21 mouse cellular contexts compared by ENCODE assay signal in the genomic region with DNA sequence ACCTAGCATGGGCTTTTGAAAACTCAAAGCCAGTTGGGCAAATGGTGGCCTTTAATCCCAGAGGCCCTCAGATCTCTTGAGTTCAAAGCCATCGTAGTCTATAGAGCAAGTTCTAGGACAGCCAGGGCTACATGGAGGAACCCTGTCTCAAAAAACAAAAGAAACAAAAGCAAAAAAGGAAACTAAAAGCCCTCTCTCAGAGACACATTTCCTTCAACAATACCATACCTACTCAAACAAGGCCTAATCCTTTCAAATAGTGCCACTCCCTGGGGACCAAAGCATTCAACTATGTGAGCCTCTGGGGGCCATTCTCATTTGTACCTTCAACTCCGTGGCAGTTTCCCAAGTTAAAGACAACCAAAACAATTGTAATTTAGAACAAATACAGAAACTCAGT. TPM values are rescaled to one million over a fixed set of nuclear protein-coding genes. Genes with fewer than 3 reads are reported as not detected.
DNase-seq lines count a peak whose midpoint lies in the region; ATAC-seq and TF ChIP-seq lines count a peak whose summit lies in the region.
"Had no signal": no experiment of that assay in that cellular context is flagged by ENCODE, and none has a peak within 500 bp of the region (broad histone marks: within the 10 kb centered on the region; RNA-seq: fewer than 3 reads in every experiment).

No protein-coding gene starts in this region.

- H3K9ac ChIP-seq in embryonic facial prominence, embryonic 14.5 days (ENCODE audit: low read depth, low read length) = no peak overlapping the region
- H3K9ac ChIP-seq in ES-E14 (ENCODE audit: insufficient read depth, low read depth, low read length, poor library complexity, severe bottlenecking) = no peak overlapping the region
- H3K9ac ChIP-seq in forebrain, embryonic 14.5 days (ENCODE audit: low read length) = no peak overlapping the region
- H3K9ac ChIP-seq: embryonic facial prominence, embryonic 13.5 days; forebrain, embryonic 13.5 days had no signal

- no peaks in the 10 kb centered on the region for H3K4me1 ChIP-seq in embryonic facial prominence, embryonic 14.5 days (ENCODE audit: control insufficient read depth, insufficient read depth, low read length)
- H3K4me1 ChIP-seq in embryonic facial prominence, embryonic 10.5 days = no peaks in the 10 kb centered on the region
- peaks cover 0 to 6% of the 10 kb centered on the region in 2 experiments; a peak in 3 of 4 replicates for H3K4me1 ChIP-seq in ES-E14 (ENCODE audit: control insufficient read depth in 2 of 2, insufficient read depth in 2 of 2, low read length in 2 of 2, poor library complexity in 1 of 2)
- no peaks in the 10 kb centered on the region for H3K4me1 ChIP-seq in forebrain, embryonic 14.5 days (ENCODE audit: control insufficient read depth, insufficient read depth, low read length)
- H3K4me1 ChIP-seq: embryonic facial prominence, embryonic 13.5 days; forebrain, embryonic 13.5 days had no signal

- no peak overlapping the region for H3K4me2 ChIP-seq in embryonic facial prominence, embryonic 14.5 days (ENCODE audit: low read depth, low read length)
- no peak overlapping the region for H3K4me2 ChIP-seq in forebrain, embryonic 14.5 days (ENCODE audit: low read length)
- H3K4me2 ChIP-seq: embryonic facial prominence, embryonic 13.5 days; forebrain, embryonic 13.5 days had no signal

- in situ Hi-C loops in ES-E14 (cut with MboI; ENCODE audit: low sequenced_read_pairs in 2 of 2, unreplicated experiment in 2 of 2) = no loop called here

- H3K27ac ChIP-seq in embryonic facial prominence, embryonic 14.5 days (replicated peaks; ENCODE audit: low read depth, low read length) = no peak overlapping the region
- no peak overlapping the region for H3K27ac ChIP-seq in embryonic facial prominence, embryonic 10.5 days (replicated peaks)
- peak overlapping the region; percentile 26; the same call in 1 of the 2 replicates for H3K27ac ChIP-seq in ES-E14 (ENCODE audit: insufficient read depth, low read depth, low read length, poor library complexity, severe bottlenecking)
- no peak overlapping the region for H3K27ac ChIP-seq in forebrain, embryonic 14.5 days (ENCODE audit: low read depth, low read length)
- H3K27ac ChIP-seq: embryonic facial prominence, embryonic 13.5 days; forebrain, embryonic 13.5 days had no signal

- H3K36me3 ChIP-seq in embryonic facial prominence, embryonic 14.5 days (ENCODE audit: control insufficient read depth, insufficient read depth, low read length) = peaks cover 47% of the 10 kb centered on the region
- peaks cover 75% of the 10 kb centered on the region for H3K36me3 ChIP-seq in embryonic facial prominence, embryonic 10.5 days (replicated peaks)
- peaks cover 20% of the 10 kb centered on the region for H3K36me3 ChIP-seq in ES-E14 (ENCODE audit: control insufficient read depth, insufficient read depth, low read length, poor library complexity, severe bottlenecking)
- H3K36me3 ChIP-seq in forebrain, embryonic 14.5 days (ENCODE audit: control insufficient read depth, insufficient read depth, low read length) = peaks cover 30% of the 10 kb centered on the region

- ATAC-seq in embryonic facial prominence, embryonic 14.5 days (ENCODE audit: low read depth) = no peak
- no peak for ATAC-seq in forebrain, embryonic 14.5 days
- no peak for ATAC-seq in activated CD4-positive, CD25-positive, alpha-beta regulatory T cell, adult 4 months
- ATAC-seq: CD4-positive, CD25-positive, alpha-beta regulatory T cell, adult 4 months; forebrain, embryonic 13.5 days; forebrain, embryonic 16.5 days had no signal

- 58% methylated on average over 2 of the region's 2 CpGs for WGBS in embryonic facial prominence, embryonic 14.5 days
- WGBS in embryonic facial prominence, embryonic 10.5 days = 76% methylated on average over 2 of the region's 2 CpGs
- WGBS in forebrain, embryonic 14.5 days = 22% methylated on average over 2 of the region's 2 CpGs

- no peaks in the 10 kb centered on the region for H3K27me3 ChIP-seq in embryonic facial prominence, embryonic 14.5 days (replicated peaks; ENCODE audit: control insufficient read depth, insufficient read depth, low read length)
- H3K27me3 ChIP-seq in embryonic facial prominence, embryonic 10.5 days (replicated peaks; ENCODE audit: low read depth, poor library complexity, severe bottlenecking) = no peaks in the 10 kb centered on the region
- no peaks in the 10 kb centered on the region for H3K27me3 ChIP-seq in forebrain, embryonic 14.5 days (replicated peaks; ENCODE audit: control insufficient read depth, insufficient read depth, low read length)
- H3K27me3 ChIP-seq: embryonic facial prominence, embryonic 13.5 days; forebrain, embryonic 13.5 days had no signal

- no peak overlapping the region for H3K4me3 ChIP-seq in embryonic facial prominence, embryonic 14.5 days (ENCODE audit: low read depth, low read length)
- no peak overlapping the region for H3K4me3 ChIP-seq in embryonic facial prominence, embryonic 10.5 days
- H3K4me3 ChIP-seq in ES-E14 (ENCODE audit: insufficient read depth in 1 of 2, low read depth in 1 of 2, low read length in 2 of 2, poor library complexity in 1 of 2, severe bottlenecking in 1 of 2) = no peak overlapping the region
- no peak overlapping the region for H3K4me3 ChIP-seq in forebrain, embryonic 14.5 days (ENCODE audit: low read depth, low read length)
- H3K4me3 ChIP-seq: embryonic facial prominence, embryonic 13.5 days; forebrain, embryonic 13.5 days had no signal

- peak; percentile 44 for DNase-seq in embryonic facial prominence, embryonic 14.5 days (ENCODE audit: low spot score)
- DNase-seq in embryonic facial prominence, embryonic 10.5 days (ENCODE audit: low spot score) = no peak
- DNase-seq in ES-E14 (ENCODE audit: low read depth, low spot score) (no peak), ZHBTc4 (ENCODE audit: low read depth, low spot score) (peak; percentile 52)
- no peak for DNase-seq in forebrain, embryonic 14.5 days (ENCODE audit: low spot score)
- DNase-seq: adrenal gland, adult 8-10 months; adrenal gland, postnatal 14 days; adrenal gland, postnatal 36 days; B cell, adult 2 months; cerebellum, adult 11-12 months; cerebellum, adult 2 months; cerebellum, adult 9-10 months; cerebellum, postnatal 10 days; cerebellum, postnatal 25 days had no signal

- no peaks in the 10 kb centered on the region for H3K9me3 ChIP-seq in embryonic facial prominence, embryonic 14.5 days (ENCODE audit: control insufficient read depth, low read length)
- no peaks in the 10 kb centered on the region for H3K9me3 ChIP-seq in embryonic facial prominence, embryonic 10.5 days
- H3K9me3 ChIP-seq in ES-E14 (ENCODE audit: control insufficient read depth, insufficient read depth, low read depth, low read length) = no peaks in the 10 kb centered on the region
- H3K9me3 ChIP-seq in forebrain, embryonic 14.5 days (replicated peaks; ENCODE audit: control insufficient read depth, low read length) = no peaks in the 10 kb centered on the region
- H3K9me3 ChIP-seq: embryonic facial prominence, embryonic 13.5 days; forebrain, embryonic 13.5 days had no signal

TF ChIP-seq in ES-E14, 5 proteins besides CTCF, POLR2A, EP300 and RAD21:
- TF ChIP-seq CHD2 (IDR thresholded peaks at IDR 0.05; ENCODE audit: low read depth, low read length) (no peak), MAFK (IDR thresholded peaks at IDR 0.05; ENCODE audit: insufficient read depth, low read depth, low read length) (no peak), ZNF384 (IDR thresholded peaks at IDR 0.05; ENCODE audit: low read depth, low read length) (no peak), HCFC1 (IDR thresholded peaks at IDR 0.05; ENCODE audit: borderline replicate concordance, insufficient read depth, low read length) (no peak), ZC3H11A (IDR thresholded peaks at IDR 0.05; ENCODE audit: borderline replicate concordance, low read depth, low read length) (no peak)

RNA-seq across cellular contexts. Expression of gene Fubp3, which starts 9.2 kb away (rescaled TPM):
- 72.9 and 82.7 TPM in 2 replicates for polyA plus RNA-seq in embryonic facial prominence, embryonic 14.5 days (2014; fragmentation: Nextera tagmentation; extraction: Ambion mirVana)
- 94.6 and 99.1 TPM in 2 replicates for polyA plus RNA-seq in embryonic facial prominence, embryonic 10.5 days (2016; fragmentation: Nextera tagmentation; extraction: Ambion mirVana)
- 76.0 and 94.4 TPM in 2 replicates for total RNA-seq in ES-E14 (2012; rRNA removed)
- polyA plus RNA-seq in forebrain, embryonic 14.5 days (2014; fragmentation: Nextera tagmentation; extraction: Ambion mirVana) = 51.2 and 56.6 TPM in 2 replicates
- polyA plus RNA-seq in activated CD4-positive, CD25-positive, alpha-beta regulatory T cell, adult 4 months (2017; shearing (Covaris generic)) = 10 to 100 TPM; 41.9 to 43.5 TPM

RNA-seq across cellular contexts. Expression of gene Prdm12, which starts 58.2 kb away (rescaled TPM):
- polyA plus RNA-seq in embryonic facial prominence, embryonic 14.5 days (2014; fragmentation: Nextera tagmentation; extraction: Ambion mirVana) = 2.6 TPM in 2 replicates
- polyA plus RNA-seq in embryonic facial prominence, embryonic 10.5 days (2016; fragmentation: Nextera tagmentation; extraction: Ambion mirVana) = 6.9 and 7.2 TPM in 2 replicates
- 0.13 TPM in 1 of 2 replicates, not detected in the other for total RNA-seq in ES-E14 (2012; rRNA removed)
- polyA plus RNA-seq in forebrain, embryonic 14.5 days (2014; fragmentation: Nextera tagmentation; extraction: Ambion mirVana) = 0.83 and 1.3 TPM in 2 replicates
- polyA plus RNA-seq in activated CD4-positive, CD25-positive, alpha-beta regulatory T cell, adult 4 months (2017; shearing (Covaris generic)) = not detected
- total RNA-seq: adrenal gland, adult 18-20 months; adrenal gland, postnatal 14 days; adrenal gland, postnatal 36 days; MEL had no signal
- polyA plus RNA-seq: CD4-positive, CD25-positive, alpha-beta regulatory T cell, adult 4 months; cerebellum, adult 2 months had no signal

Comparison
In these comparisons a context has a peak if more than half of its experiments do, and no peak if none do; other contexts are left out.
1. DNase-seq: peak in embryonic facial prominence, embryonic 14.5 days (single experiment) and ZHBTc4 (single experiment); none in embryonic facial prominence, embryonic 10.5 days (single experiment), ES-E14 (single experiment) and forebrain, embryonic 14.5 days (single experiment).